Mouse (Mus musculus): ENCODE results near the gene Hist1h4b. TPM values are rescaled to one million over a fixed set of nuclear protein-coding genes. Genes with fewer than 3 reads are reported as not detected.

The Hist1h4b gene
- total RNA-seq, 2 experiments from 2014 or later = 83.9 to 89.6 TPM

DNA sequence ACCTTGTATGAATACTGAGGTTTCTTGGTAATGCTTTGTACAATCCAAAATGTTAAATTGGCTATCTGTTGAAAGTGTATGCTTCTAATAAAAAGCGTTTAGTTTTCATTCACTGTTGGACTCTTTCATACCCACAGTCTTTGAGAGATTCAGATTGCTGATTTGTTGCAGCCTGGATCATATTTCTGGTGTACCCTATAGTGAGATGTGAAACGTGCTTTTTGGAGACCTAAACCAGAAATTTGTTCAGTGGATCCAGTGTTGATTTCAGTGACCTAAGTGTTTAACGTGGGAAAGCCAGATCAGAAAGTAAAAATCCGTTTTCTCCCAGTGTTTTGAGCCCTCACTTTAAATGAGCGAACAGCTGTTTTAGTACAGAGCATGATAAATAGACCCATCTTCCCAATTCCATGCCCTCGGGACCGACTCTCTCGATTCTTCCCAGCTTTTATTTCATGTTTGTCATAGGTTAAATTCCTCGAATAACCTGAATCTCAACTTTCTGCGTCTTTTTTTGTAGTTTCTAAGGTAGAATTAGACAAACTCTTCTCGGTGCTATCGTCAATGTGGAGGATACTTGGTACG lies 16.5 kb upstream of the Hist1h4b start:
- DNase-seq = no peak

DNA sequence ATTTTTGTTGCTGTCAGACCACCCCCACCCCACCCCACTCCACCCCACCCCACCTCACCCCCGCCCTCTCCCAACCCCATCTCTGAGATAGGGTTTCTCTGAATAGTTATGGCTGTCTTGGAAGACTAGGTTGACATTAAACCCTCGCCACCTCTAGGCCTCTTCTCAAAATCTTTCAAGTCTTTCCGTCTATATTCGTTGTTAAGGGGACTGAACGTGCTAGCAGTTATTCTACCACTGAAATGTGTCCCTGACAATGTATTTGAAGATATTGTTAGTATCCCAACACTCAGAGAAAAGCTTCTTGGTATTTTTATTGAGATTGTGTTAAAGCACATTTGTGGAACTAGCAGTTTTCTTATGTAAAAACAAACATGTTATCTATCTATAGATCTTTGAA lies 15.9 kb upstream of the Hist1h4b start:
- no peak for DNase-seq

DNA sequence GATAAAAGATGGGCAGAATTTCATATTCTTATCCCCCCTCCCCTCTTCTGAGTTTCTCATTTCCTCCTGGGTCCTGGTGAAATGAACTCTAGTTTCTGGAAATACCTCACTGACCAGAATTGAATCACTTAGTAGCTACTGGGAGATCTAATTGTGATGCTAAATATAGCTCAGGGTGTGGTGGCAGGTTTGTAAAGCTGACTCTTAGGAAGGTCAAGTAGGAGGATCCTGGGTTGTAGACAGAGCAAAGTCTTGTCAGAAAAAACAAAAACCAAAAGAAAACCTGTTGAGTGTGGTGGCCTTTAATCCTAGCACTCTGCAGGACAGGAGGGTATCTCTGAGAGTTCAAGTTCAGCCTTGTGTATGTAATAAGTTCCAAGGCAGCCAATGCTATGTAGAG lies 14.8 kb upstream of the Hist1h4b start:
- no peak for DNase-seq

DNA sequence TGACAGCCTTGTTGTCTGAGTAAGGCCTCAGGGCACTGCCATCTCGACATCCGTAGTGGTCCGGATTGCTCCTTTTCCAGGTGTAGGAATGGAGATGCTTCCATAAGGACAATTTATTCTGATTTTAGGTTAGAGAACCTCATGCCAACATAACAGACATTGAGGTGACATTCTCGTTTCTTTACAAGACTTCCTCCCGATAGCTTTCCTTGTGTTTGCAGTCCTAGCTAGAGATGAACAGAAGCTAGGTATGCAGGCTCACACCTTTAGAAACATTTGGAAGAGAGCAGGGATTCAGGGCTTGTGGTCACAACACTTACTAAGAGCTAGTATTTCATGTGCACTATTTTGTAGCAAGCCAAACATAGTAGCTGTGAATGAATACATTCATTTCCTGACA lies 13.6 kb upstream of the Hist1h4b start:
- DNase-seq = no peak

DNA sequence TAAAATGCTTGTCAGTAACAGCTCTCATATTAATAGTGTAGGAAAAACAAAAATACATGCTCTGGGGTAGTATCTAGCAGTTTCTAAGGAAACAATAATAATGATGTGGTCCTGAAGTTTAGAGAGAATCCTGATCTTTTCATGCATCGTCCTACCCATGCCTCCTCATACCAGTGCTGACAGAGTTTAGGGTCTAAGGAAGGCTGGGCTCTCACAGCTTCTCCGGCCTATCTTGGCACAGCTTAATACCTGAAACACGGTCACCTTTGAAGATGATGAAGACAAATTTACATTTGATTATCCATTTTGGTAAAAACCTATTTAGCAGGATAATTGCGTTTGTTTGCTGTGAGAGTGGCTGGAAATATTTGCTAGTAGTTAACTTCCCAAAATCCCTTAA lies 12.8 kb upstream of the Hist1h4b start:
- DNase-seq = no peak

DNA sequence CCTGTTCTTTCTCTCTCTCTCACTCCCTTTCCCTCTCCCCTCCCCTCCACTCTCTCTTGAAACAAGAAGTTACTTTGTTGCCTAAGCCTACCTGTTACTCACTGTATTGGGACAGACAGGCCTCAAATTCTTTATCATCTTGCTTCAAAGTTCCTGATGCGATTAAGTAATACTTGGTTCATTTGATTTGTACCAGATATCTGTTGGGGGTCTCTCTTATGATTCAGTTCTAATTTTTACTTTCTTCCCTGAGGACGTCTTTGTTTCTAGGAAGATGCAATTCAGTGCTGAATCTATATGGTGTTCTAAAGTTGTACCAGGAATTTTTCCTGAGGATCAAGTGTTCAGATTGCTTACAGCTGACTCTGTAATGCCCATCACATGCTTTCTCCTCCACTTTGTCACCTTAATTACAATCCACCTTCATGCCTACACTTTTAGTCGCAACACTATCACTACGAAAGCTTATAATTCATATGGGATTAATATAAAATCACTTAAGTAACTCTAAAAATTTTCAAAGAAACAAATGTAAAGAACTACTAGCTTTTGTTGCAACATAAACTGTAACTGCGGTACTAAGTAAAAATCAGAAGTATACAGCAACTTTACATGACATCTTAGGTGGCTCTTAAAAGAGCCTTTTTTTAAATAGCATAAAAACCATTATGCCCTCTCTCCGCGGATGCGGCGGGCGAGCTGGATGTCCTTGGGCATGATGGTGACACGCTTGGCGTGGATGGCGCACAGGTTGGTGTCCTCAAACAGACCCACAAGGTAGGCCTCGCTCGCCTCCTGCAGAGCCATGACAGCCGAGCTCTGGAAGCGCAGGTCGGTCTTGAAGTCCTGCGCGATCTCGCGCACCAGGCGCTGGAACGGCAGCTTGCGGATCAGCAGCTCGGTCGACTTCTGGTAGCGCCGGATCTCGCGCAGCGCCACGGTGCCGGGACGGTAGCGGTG lies 12.1 kb upstream of the Hist1h4b start:
- no peak for DNase-seq

DNA sequence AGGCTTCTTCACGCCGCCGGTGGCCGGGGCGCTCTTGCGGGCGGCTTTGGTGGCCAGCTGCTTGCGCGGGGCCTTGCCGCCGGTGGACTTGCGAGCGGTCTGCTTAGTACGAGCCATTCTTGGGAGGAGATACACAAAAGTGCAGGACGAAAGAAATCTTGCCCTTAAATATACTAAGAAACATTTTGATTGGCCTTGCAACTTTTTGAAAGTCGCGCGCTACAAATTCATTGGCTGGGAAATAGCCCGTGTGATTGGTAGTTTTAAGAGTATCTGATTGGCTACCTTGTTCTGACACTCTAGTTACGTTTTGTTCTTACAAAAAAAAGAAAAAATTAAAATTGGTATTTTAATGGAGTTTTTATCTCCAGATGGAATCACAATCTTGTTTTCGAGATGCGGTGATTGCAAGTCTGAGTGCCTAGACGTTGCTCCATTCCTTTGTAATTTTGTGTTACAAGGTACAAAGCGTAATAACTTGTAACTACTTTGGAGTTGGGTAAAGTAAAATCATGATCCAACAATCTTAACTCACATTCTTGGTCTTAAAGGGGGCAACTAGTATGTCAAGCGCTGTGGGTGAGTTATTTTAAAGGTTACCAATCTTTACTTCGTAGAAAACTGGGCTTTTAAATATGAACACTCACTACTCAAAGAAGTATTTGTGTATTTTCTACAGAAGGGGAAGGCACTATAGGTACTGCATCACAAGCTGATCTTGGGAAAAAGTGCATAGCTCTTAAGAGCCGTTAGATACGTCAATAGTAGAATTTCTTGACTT lies 11.2 kb upstream of the Hist1h4b start, which contains the start of gene Hist1h3c:
Hist1h3c (minus strand) TSS at position 222 of the 781 bp plus-strand sequence.
- peak; percentile 60 to 74 for DNase-seq

DNA sequence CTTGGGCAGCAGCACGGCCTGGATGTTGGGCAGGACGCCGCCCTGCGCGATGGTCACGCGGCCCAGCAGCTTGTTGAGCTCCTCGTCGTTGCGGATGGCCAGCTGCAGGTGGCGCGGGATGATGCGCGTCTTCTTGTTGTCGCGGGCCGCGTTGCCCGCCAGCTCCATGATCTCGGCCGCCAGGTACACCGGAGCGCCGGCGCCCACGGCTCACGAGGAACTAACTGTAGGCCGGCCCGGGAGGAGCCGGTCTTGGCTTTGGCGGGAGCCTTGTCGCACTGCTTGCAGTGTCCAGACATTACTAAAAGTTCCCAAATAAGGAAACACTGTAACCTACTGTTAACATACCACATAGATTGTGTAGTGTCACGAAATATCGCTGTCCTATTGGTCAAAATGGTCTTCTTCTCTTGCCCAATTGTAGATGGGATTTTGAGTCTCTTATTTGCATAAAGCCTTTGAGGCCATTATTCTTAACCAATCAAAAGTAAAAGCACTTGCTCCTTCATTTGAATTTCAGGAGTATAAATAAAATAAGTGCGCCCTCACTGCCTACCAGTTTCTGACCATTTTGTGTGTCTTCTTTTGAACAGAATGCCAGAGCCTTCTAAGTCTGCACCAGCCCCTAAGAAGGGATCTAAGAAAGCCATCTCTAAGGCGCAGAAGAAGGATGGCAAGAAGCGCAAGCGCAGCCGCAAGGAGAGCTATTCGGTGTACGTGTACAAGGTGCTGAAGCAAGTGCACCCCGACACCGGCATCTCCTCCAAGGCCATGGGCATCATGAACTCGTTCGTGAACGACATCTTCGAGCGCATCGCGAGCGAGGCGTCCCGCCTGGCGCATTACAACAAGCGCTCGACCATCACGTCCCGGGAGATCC lies 10.4 kb upstream of the Hist1h4b start, which contains the start of gene Hist1h2bb:
Hist1h2bb (plus strand) TSS at position 534 of the 880 bp plus-strand sequence.
- DNase-seq = peak; percentile 74 to 76

DNA sequence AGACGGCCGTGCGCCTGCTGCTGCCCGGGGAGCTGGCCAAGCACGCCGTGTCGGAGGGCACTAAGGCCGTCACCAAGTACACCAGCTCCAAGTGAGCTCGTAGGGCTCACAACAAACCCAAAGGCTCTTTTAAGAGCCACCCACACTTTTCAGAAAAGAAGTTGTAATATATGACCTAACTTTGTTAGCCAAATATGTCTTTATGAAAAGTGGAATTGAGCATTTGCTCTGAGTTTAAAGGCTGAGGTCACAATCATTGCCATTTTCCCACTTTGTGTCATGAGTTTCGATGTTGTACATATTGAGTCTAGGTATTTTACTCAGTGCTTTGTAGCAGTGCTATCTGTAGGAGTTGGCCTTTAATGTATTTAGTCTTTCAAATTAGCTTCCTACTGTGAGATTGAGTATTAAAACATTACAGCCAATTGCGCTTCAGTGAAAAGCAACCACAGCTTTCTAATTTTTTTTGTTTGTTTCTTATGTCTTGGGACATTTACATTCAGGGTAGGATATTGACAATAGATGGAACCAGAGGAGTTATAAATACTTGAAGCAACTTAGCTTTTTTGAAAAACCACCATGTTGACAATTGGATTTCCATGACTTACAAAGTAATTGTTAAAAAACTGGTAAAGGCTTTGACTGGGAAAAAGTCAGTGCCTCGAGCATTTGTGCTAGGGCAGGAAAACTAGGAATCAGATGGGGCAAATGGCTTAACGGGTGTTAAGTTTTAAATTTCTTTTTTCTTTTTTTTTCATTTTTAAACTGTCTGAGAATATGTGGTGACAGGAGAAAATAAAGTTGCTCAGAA lies 9.5 kb upstream of the Hist1h4b start:
- DNase-seq = no peak

DNA sequence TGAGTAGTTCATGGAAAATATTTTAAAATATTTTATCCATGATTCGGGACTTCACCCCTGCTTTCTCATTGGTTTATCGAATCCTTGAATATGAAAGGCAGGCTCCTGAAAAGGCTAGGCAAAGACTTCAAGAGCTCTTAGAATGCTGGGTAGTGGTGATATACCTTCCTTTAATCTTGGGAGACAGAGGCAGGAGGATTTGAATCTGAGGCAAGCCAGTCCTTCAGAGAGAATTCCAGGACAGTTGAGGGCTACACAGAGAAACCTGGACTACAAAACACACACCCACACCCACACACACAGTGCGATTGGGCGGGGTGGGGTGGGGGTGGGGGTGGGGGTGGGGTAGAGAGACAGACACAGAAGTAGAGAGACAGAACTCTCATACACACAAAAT lies 8.9 kb upstream of the Hist1h4b start:
- no peak for DNase-seq

DNA sequence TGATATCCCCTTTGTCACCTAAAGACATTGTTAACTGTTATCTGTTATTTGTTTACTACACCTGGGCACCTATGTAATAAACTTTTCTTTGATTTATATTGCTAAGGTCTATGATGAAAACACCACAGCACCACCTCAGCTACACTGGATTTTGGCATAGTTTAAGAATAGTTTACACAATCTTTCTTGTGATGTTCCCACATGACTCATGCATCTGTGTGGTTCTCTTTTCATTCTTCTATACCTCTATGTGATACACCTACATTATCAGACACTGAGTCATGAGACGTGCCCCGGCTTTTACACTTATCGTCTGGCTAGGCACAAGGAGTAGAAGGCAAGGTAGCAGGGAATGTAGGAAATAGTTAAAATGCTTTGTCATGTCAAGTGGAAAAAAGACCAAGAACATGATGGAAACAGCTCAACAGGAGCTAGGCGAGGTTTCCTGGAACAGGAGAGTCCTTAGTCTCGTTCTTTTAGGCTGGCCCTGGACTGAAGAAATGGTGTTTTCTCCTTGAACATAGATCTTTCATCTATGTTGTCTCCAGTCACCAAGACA lies 7.2 kb upstream of the Hist1h4b start:
- DNase-seq = no peak

DNA sequence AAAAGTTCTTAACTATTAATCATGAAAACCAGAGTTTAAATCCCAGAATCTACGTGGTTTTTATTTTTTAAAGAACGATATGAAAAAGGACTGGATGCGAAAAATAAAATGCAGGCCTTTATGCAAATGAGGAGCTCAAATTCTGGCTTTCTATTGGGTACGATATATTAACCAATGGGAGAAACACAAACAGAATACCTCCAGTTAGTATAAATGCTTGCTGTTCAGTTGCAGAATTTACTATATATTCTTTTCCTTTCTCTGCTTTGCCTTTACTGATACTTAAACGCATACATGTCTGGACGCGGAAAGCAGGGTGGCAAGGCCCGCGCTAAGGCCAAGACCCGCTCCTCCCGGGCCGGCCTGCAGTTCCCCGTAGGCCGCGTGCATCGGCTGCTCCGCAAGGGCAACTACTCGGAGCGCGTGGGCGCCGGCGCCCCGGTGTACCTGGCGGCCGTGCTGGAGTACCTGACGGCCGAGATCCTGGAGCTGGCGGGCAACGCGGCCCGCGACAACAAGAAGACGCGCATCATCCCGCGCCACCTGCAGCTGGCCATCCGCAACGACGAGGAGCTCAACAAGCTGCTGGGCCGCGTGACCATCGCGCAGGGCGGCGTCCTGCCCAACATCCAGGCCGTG lies 5.9 kb upstream of the Hist1h4b start, which contains the start of gene Hist1h2ab:
Hist1h2ab (plus strand) TSS at position 288 of the 639 bp plus-strand sequence.
- peak; percentile 41 to 43 for DNase-seq

DNA sequence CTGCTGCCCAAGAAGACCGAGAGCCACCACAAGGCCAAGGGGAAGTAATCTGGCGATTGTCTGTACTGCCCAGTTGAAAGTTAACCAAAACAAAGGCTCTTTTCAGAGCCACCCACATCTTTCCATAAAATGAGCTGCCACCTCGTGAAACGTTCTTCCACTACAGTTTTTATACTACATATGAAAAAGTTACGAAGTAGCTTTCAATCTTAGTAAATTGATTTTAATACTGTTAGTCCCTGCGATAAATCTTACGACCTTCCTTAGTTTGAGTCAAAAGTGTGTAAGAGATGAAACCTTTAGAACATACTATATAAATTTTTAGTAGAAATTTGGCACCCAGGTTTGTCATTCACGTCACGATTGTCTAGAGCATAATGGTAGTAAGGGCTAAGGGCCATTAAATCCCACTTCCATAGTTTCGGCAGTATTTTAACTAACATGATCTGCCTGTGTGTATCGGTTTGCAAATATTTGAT lies 5.3 kb upstream of the Hist1h4b start:
- no peak for DNase-seq

DNA sequence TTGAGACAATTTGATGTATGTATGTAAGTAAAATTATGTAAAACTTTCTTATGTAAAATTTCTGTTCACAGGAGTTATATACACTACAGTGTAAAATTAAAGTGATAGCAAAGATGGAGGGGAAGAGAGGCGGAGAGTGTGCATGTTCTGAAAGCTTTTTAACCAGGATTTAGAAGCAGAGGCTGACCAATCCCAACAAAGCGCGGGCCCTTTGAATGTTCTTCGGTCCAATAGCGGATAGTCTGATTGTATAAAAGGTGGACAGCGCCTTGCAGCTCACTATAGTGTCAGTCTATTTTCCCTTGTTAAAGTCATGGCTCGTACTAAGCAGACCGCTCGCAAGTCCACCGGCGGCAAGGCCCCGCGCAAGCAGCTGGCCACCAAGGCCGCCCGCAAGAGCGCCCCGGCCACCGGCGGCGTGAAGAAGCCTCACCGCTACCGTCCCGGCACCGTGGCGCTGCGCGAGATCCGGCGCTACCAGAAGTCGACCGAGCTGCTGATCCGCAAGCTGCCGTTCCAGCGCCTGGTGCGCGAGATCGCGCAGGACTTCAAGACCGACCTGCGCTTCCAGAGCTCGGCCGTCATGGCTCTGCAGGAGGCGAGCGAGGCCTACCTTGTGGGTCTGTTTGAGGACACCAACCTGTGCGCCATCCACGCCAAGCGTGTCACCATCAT lies 4.6 kb upstream of the Hist1h4b start, which contains the start of gene Hist1h3b:
Hist1h3b (plus strand) TSS at position 201 of the 675 bp plus-strand sequence.
- DNase-seq = peak; percentile 85 to 86

DNA sequence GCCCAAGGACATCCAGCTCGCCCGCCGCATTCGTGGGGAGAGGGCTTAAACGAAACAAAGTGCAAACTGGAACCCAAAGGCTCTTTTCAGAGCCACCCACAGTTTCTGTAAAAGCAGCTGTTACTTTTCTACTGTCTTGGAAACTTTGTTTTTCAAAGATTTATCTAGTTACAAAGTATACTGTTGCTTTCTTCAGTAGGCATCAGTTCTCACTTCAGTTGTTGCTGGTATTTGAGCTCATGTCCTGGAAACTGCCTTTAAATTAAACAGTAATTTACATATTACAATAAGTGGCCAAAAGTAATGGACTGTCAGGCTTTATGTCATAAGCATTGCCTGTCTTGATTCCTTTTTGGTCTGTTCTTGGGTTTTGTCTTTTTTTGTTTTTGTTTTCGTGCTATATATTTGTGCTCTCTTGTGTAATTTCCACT lies 4.1 kb upstream of the Hist1h4b start:
- no peak for DNase-seq

DNA sequence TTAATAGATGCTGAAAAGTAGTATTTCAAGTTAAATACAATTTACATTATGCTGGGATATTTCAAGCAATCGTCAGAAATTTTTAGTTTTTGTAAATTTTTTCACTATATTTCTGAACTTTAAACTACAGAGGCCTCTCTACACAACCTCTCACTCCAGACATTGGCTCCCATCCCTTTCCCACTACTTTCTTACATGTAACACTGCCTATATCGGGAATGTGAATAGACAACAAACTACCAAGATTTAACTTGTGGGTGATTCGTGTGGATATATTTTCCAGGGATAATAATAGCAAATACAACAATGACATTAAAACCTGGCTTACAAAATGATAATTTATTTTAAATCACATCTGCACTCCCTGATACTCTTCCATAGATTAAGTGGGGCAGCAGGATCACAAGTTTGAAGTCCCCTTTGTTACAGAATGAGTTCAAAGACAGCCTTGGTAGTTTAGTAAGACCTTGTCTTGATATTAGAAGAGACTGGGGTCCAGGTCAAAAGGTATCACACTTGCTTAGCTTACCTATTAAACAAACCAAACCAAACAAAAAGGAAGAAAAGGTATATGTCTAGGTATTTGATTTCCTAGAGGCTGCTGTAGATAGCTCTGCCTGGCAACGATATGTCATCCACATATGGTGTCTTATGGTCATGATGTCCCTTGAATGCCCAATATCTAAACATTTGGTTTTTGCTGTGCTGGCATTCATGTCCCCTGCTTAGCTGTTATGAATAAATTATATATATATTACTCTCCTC lies 3.3 kb upstream of the Hist1h4b start:
- no peak for DNase-seq

DNA sequence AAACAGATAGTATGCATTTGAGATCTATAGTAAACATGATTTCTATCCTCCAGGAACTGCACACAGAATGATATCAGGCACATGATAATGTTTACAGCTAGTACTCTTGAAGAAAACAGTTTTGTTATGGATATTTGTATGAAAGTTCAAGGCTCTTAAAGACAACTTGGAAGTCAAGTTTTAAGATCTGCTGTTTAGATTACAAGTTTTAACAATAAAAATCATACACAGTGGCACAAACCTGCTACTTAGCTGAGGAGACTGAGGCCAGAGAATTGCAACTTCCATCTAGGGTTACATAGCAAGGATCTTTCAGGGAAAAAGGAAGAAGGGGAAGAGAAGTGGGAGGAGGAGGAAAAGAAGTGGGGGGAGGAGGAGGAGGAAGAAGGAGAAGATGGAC lies 1.8 kb upstream of the Hist1h4b start:
- no peak for DNase-seq

DNA sequence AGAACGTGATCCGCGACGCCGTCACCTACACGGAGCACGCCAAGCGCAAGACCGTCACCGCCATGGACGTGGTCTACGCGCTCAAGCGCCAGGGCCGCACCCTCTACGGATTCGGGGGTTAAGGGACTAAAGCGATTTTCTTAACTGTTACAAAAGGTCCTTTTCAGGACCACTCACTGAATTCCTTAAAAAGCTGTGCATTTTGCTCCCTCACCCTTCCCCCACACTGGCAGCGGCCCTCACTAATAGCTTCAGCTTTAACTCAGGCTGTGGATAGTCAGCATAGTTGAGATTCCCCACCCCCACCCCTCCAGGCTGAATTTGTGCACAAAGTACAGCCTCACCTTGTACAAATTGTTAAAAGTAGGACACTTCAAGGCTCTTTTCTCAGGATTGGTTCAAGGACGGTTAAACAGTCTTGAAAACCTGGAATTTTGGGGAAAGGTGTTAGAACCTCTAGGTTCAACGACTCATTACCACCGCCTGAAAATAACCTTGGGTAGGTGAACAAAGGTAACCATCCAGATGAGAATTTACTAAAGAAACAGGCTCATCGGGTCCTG lies 479 bp downstream of the Hist1h4b start:
- DNase-seq = no peak

Data from layer of hippocampus, postnatal 36 days (tissue).